ENCODE assay signal across 9 mouse cellular contexts in the genomic region with DNA sequence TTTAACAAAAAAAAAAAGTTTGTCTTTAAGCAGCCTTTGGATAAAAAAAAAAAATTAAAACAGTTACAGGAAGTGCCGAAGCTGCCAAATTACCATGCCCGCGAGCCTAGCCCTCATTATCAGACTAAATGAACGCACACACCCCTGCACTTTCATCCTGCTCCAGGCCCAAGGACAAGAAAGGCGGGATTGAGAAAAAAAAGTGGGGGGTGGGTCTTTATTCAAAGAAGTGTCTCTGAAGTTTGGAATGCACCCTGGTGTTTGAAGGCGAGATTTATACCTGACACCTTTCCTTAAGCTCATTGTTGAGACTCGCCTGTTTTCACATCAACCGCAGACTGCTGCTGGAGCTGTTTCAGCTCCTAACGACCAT. TPM values are rescaled to one million over a fixed set of nuclear protein-coding genes. Genes with fewer than 3 reads are reported as not detected.
DNase-seq lines count a peak whose midpoint lies in the region; ATAC-seq and TF ChIP-seq lines count a peak whose summit lies in the region.
"Had no signal": no experiment of that assay in that cellular context is flagged by ENCODE, and none has a peak within 500 bp of the region (broad histone marks: within the 10 kb centered on the region; RNA-seq: fewer than 3 reads in every experiment).

No protein-coding gene starts in this region.

- H3K27ac ChIP-seq in kidney, embryonic 14.5 days (ENCODE audit: low read depth, low read length): peak overlapping the region; percentile 62; the same call in 1 of the 2 replicates
- H3K27ac ChIP-seq in embryonic facial prominence, embryonic 12.5 days: no peak overlapping the region
- peak overlapping the region; percentile 45; the same call in 1 of the 2 replicates for H3K27ac ChIP-seq in hindbrain, embryonic 12.5 days
- H3K27ac ChIP-seq in midbrain, embryonic 16.5 days (ENCODE audit: low read length): peak overlapping the region; percentile 47; the same call in 1 of the 2 replicates
- no peak overlapping the region for H3K27ac ChIP-seq in left cerebral cortex, adult 2 months
- H3K27ac ChIP-seq: layer of hippocampus, adult 2 months had no signal

- H3K4me3 ChIP-seq in kidney, embryonic 14.5 days (ENCODE audit: low read length): no peak overlapping the region
- H3K4me3 ChIP-seq in embryonic facial prominence, embryonic 12.5 days: no peak overlapping the region
- H3K4me3 ChIP-seq in hindbrain, embryonic 12.5 days: no peak overlapping the region
- H3K4me3 ChIP-seq in midbrain, embryonic 16.5 days (ENCODE audit: low read depth, low read length): no peak overlapping the region
- no peak overlapping the region for H3K4me3 ChIP-seq in left cerebral cortex, adult 2 months
- H3K4me3 ChIP-seq: layer of hippocampus, adult 2 months had no signal

- no peak overlapping the region for H3K9ac ChIP-seq in kidney, embryonic 14.5 days (ENCODE audit: low read depth, low read length)
- no peak overlapping the region for H3K9ac ChIP-seq in embryonic facial prominence, embryonic 12.5 days
- H3K9ac ChIP-seq in hindbrain, embryonic 12.5 days: no peak overlapping the region
- H3K9ac ChIP-seq in midbrain, embryonic 16.5 days (ENCODE audit: low read depth, low read length): peak overlapping the region; percentile 21; the same call in 1 of the 2 replicates

- H3K9me3 ChIP-seq in kidney, embryonic 14.5 days (ENCODE audit: control insufficient read depth, low read length): no peaks in the 10 kb centered on the region
- H3K9me3 ChIP-seq in embryonic facial prominence, embryonic 12.5 days: no peaks in the 10 kb centered on the region
- no peaks in the 10 kb centered on the region for H3K9me3 ChIP-seq in hindbrain, embryonic 12.5 days (replicated peaks)
- H3K9me3 ChIP-seq in midbrain, embryonic 16.5 days (replicated peaks; ENCODE audit: control insufficient read depth, low read length, poor library complexity, severe bottlenecking): no peaks in the 10 kb centered on the region

- no peak for TF ChIP-seq CTCF in left cerebral cortex, adult 2 months (IDR thresholded peaks at IDR 0.05)

- no peaks in the 10 kb centered on the region for H3K36me3 ChIP-seq in kidney, embryonic 14.5 days (ENCODE audit: control insufficient read depth, insufficient read depth, low read length)
- H3K36me3 ChIP-seq in embryonic facial prominence, embryonic 12.5 days: no peaks in the 10 kb centered on the region
- no peaks in the 10 kb centered on the region for H3K36me3 ChIP-seq in hindbrain, embryonic 12.5 days
- H3K36me3 ChIP-seq in midbrain, embryonic 16.5 days (ENCODE audit: control insufficient read depth, insufficient read depth, low read length): no peaks in the 10 kb centered on the region

- ATAC-seq in kidney, embryonic 14.5 days (ENCODE audit: low FRiP score, low TSS enrichment): peak; percentile 43
- peak; percentile 25; the same call in 1 of the 2 replicates for ATAC-seq in embryonic facial prominence, embryonic 12.5 days (ENCODE audit: insufficient number of reproducible peaks, insufficient read depth, low FRiP score, low TSS enrichment)
- ATAC-seq in hindbrain, embryonic 12.5 days (ENCODE audit: low FRiP score): peak; percentile 53; the same call in 1 of the 2 replicates
- ATAC-seq in midbrain, embryonic 16.5 days: no peak

- no peaks in the 10 kb centered on the region for H3K27me3 ChIP-seq in kidney, embryonic 14.5 days (ENCODE audit: control insufficient read depth, insufficient read depth, low read length)
- H3K27me3 ChIP-seq in embryonic facial prominence, embryonic 12.5 days: no peaks in the 10 kb centered on the region
- no peaks in the 10 kb centered on the region for H3K27me3 ChIP-seq in hindbrain, embryonic 12.5 days
- peaks cover 2% of the 10 kb centered on the region; the same call in 1 of the 2 replicates for H3K27me3 ChIP-seq in midbrain, embryonic 16.5 days (ENCODE audit: control insufficient read depth, insufficient read depth, low read depth, low read length)

- peaks cover 14% of the 10 kb centered on the region for H3K4me1 ChIP-seq in kidney, embryonic 14.5 days (ENCODE audit: control insufficient read depth, insufficient read depth, low read length)
- peaks cover 21% of the 10 kb centered on the region for H3K4me1 ChIP-seq in embryonic facial prominence, embryonic 12.5 days
- peaks cover 14% of the 10 kb centered on the region for H3K4me1 ChIP-seq in hindbrain, embryonic 12.5 days
- peaks cover 20% of the 10 kb centered on the region; the same call in 1 of the 2 replicates for H3K4me1 ChIP-seq in midbrain, embryonic 16.5 days (ENCODE audit: control insufficient read depth, insufficient read depth, low read length)

- intact Hi-C loops in left cerebral cortex, adult 2 months (cut with DNase I): no loop called here

- 2% methylated on average over 9 of the region's 9 CpGs for WGBS in kidney, embryonic 14.5 days
- WGBS in embryonic facial prominence, embryonic 12.5 days: 3% methylated on average over 9 of the region's 9 CpGs
- WGBS in hindbrain, embryonic 12.5 days: 2% methylated on average over 9 of the region's 9 CpGs
- 3% methylated on average over 9 of the region's 9 CpGs for WGBS in midbrain, embryonic 16.5 days

- H3K4me2 ChIP-seq in kidney, embryonic 14.5 days (replicated peaks; ENCODE audit: low read depth, low read length): peak overlapping the region; percentile 30
- peak overlapping the region; percentile 39 for H3K4me2 ChIP-seq in embryonic facial prominence, embryonic 12.5 days (replicated peaks)
- H3K4me2 ChIP-seq in hindbrain, embryonic 12.5 days (replicated peaks): peak overlapping the region; percentile 39
- H3K4me2 ChIP-seq in midbrain, embryonic 16.5 days (ENCODE audit: low read length): peak overlapping the region; percentile 41

- no peak for DNase-seq in kidney, postnatal 4 days
- no peak for DNase-seq in left cerebral cortex, adult 2 months (ENCODE audit: extremely low spot score in 1 of 2, low spot score in 2 of 2)
- DNase-seq in urinary bladder, postnatal 14 days (ENCODE audit: low spot score): no peak
- no peak for DNase-seq in layer of hippocampus, postnatal 10 days (ENCODE audit: low spot score in 2 of 2)

RNA-seq across cellular contexts. Expression of a gene that starts 23.4 kb away (rescaled TPM):
- 0.27 and 0.35 TPM in 2 replicates for polyA plus RNA-seq in kidney, embryonic 14.5 days (2014; fragmentation: Nextera tagmentation; extraction: Ambion mirVana)
- 1.1 and 1.4 TPM in 2 replicates for polyA plus RNA-seq in embryonic facial prominence, embryonic 12.5 days (2016; fragmentation: Nextera tagmentation; extraction: Ambion mirVana)
- polyA plus RNA-seq in hindbrain, embryonic 12.5 days (2016; fragmentation: Nextera tagmentation; extraction: Ambion mirVana): 0.07 and 0.32 TPM in 2 replicates
- 0.30 and 0.32 TPM in 2 replicates for polyA plus RNA-seq in midbrain, embryonic 16.5 days (2015; fragmentation: Nextera tagmentation; extraction: Ambion mirVana)
- total RNA-seq in left cerebral cortex, adult 2 months (2021): under 1 TPM; 0.14 to 0.20 TPM
- total RNA-seq in layer of hippocampus, postnatal 10 days (2021): under 1 TPM; 0.32 to 0.36 TPM

Comparison
In these comparisons a context has a peak if more than half of its experiments do, and no peak if none do; other contexts are left out.
1. H3K27ac ChIP-seq: peak in kidney, embryonic 14.5 days (single experiment), hindbrain, embryonic 12.5 days (single experiment) and midbrain, embryonic 16.5 days (single experiment); none in embryonic facial prominence, embryonic 12.5 days (single experiment) and left cerebral cortex, adult 2 months (single experiment).
2. Peak in every context shown above with its lines, with median percentiles within 50 percentile points of each other: H3K4me2 ChIP-seq.